Mouse (Mus musculus) intestine, embryonic 16.5 days (tissue): ENCODE measurements around the gene Itgb5. TPM values are rescaled to one million over a fixed set of nuclear protein-coding genes. Genes with fewer than 3 reads are reported as not detected.
A peak's percentile ranks its signal among the peaks of the same experiment; 100 is the strongest.

Experiments used
- ATAC-seq: fragments of 200-750 bp; cut with Nextera tagmentation; 2 replicates; pipeline ENCODE4 v1.8.0; 2017; ENCODE audit warnings: moderate TSS enrichment, moderate library complexity
- H3K27ac ChIP-seq: fragments of 300-500 bp; sonication (generic); 2 replicates; pipeline ENCODE4 v1.5.1; 2014; ENCODE audit warnings: mild to moderate bottlenecking, low read length
- H3K27me3 ChIP-seq: fragments of 300-500 bp; sonication (generic); replicated peaks from 2 replicates; pipeline ENCODE4 v1.6.1; 2014; ENCODE audit warnings: low read length, control low read depth, mixed read lengths; ENCODE audit not compliant: control insufficient read depth, insufficient read depth
- H3K36me3 ChIP-seq: fragments of 300-500 bp; sonication (generic); 2 replicates; pipeline ENCODE4 v1.6.1; 2014; ENCODE audit warnings: low read length, control low read depth; ENCODE audit not compliant: control insufficient read depth, insufficient read depth
- H3K4me1 ChIP-seq: fragments of 300-500 bp; sonication (generic); 2 replicates; pipeline ENCODE4 v1.6.1; 2014; ENCODE audit warnings: low read length, control low read depth, mixed read lengths; ENCODE audit not compliant: control insufficient read depth, insufficient read depth
- H3K4me2 ChIP-seq: fragments of 300-500 bp; sonication (generic); 2 replicates; pipeline ENCODE4 v1.6.1; 2014; ENCODE audit warnings: low read depth, low read length, control low read depth
- H3K4me3 ChIP-seq: fragments of 300-500 bp; sonication (generic); 2 replicates; pipeline ENCODE4 v1.5.1; 2014; ENCODE audit warnings: mild to moderate bottlenecking, low read length
- H3K9ac ChIP-seq: fragments of 300-500 bp; sonication (generic); 2 replicates; pipeline ENCODE4 v1.6.1; 2014; ENCODE audit warnings: low read depth, low read length
- H3K9me3 ChIP-seq: fragments of 300-500 bp; sonication (generic); 2 replicates; pipeline ENCODE4 v1.6.1; 2016; ENCODE audit warnings: low read length, control low read depth; ENCODE audit not compliant: control insufficient read depth
- WGBS: fragments of 180-500 bp; shearing (Covaris S2); extraction: QIAGEN DNeasy Blood & Tissue Kit; methylation state at CpG from one replicate; pipeline ENCODE4 v1.1.7; 2014; 5-methylcytosine and 5-hydroxymethylcytosine counted together
- polyA plus RNA-seq: library from polyadenylated mRNA; unstranded; fragments of >200 nt; fragmentation: Nextera tagmentation; extraction: Ambion mirVana; gene quantifications from 2 replicates; pipeline ENCODE4 v1.2.1, GENCODE M21; 2015

The Itgb5 gene
- polyA plus RNA-seq, 1 experiment from 2014 or later, result 9.3 TPM

DNA sequence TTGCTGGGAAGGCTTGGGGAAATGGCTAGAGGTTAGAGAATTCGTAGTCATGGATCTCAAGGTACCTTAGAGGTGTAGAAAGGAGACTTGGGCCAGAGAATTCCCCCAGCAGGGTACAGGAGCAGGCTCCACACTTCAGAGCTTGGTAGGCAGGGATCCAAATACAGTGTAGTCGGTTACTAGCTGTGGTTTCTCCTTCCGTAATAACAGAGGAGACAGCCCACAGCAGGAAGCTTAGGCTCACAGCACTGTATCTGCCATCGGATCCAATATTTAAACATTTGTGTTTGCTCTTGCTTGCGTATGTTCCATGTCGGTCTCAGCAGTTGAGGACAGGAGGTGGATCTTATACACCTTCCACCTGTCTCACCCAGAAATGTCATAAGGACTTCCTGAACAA lies 33.6 kb upstream of the Itgb5 start:
- H3K27ac ChIP-seq, result peak overlapping the region; percentile 62
- peak overlapping the region; percentile 40 for H3K4me2 ChIP-seq
- WGBS, result 57% methylated on average over 6 of the region's 6 CpGs
- H3K36me3 ChIP-seq, result no peaks in the 10 kb centered on the region
- ATAC-seq, result no peak
- H3K9me3 ChIP-seq, result no peaks in the 10 kb centered on the region
- H3K9ac ChIP-seq, result peak overlapping the region; percentile 61
- no peaks in the 10 kb centered on the region for H3K27me3 ChIP-seq
- peaks cover 6% of the 10 kb centered on the region; the same call in 1 of the 2 replicates for H3K4me1 ChIP-seq
- peak overlapping the region; percentile 50 for H3K4me3 ChIP-seq

DNA sequence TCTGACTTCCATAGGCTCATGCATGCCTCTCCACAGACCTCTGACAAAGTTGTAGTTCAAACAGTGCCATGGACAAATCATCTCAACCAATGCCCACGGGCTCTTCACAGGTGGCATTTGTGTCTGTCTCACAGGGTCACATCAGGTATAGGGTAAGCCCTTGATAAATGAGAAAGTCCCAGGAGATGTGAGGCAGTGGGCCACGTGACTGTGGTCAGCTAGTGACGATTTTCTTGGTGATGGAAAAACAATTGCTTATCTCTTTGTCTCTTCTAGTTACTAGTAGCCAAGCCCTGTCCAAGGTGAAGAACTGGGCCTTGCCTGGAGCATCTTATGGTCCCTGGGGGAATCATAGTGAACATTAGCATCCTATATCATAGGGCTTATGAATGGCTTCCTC lies 32.7 kb upstream of the Itgb5 start:
- H3K4me1 ChIP-seq, result peaks cover 6% of the 10 kb centered on the region; the same call in 1 of the 2 replicates
- 69% methylated on average over 3 of the region's 3 CpGs for WGBS
- no peaks in the 10 kb centered on the region for H3K27me3 ChIP-seq
- H3K36me3 ChIP-seq, result no peaks in the 10 kb centered on the region
- H3K4me3 ChIP-seq, result peak overlapping the region; percentile 50
- H3K27ac ChIP-seq, result peak overlapping the region; percentile 62
- H3K9me3 ChIP-seq, result no peaks in the 10 kb centered on the region
- no peak for ATAC-seq
- peak overlapping the region; percentile 40 for H3K4me2 ChIP-seq
- peak overlapping the region; percentile 61 for H3K9ac ChIP-seq

- ATAC-seq, result no peak
- WGBS, result 47% methylated on average over 5 of the region's 5 CpGs
These were observed 31.6 kb upstream of the Itgb5 start for GRCm38 (mm10) chr16:33797860-33798259.

GRCm38 (mm10) chr16:33810002-33810401 lies 19.5 kb upstream of the Itgb5 start:
- H3K4me2 ChIP-seq, result no peak overlapping the region
- no peaks in the 10 kb centered on the region for H3K27me3 ChIP-seq
- ATAC-seq, result no peak
- no peak overlapping the region for H3K27ac ChIP-seq
- H3K36me3 ChIP-seq, result no peaks in the 10 kb centered on the region; the same call in 1 of the 2 replicates
- WGBS, result 80% methylated on average over 3 of the region's 3 CpGs
- H3K9me3 ChIP-seq, result no peaks in the 10 kb centered on the region
- H3K9ac ChIP-seq, result no peak overlapping the region
- no peak overlapping the region for H3K4me3 ChIP-seq
- no peaks in the 10 kb centered on the region for H3K4me1 ChIP-seq

More at GRCm38 (mm10) chr16:33797860-33798259, 31.6 kb upstream of the Itgb5 start:
- H3K9ac ChIP-seq, result 0 out of 2 replicates have a peak overlapping the region, but pooled peaks have one; percentile 22
- no peaks in the 10 kb centered on the region for H3K27me3 ChIP-seq
- no peak overlapping the region for H3K27ac ChIP-seq
- peak overlapping the region; percentile 27; the same call in 1 of the 2 replicates for H3K4me3 ChIP-seq
- H3K4me1 ChIP-seq, result no peaks in the 10 kb centered on the region
- H3K36me3 ChIP-seq, result no peaks in the 10 kb centered on the region
- no peaks in the 10 kb centered on the region for H3K9me3 ChIP-seq
- peak overlapping the region; percentile 34; the same call in 1 of the 2 replicates for H3K4me2 ChIP-seq

DNA sequence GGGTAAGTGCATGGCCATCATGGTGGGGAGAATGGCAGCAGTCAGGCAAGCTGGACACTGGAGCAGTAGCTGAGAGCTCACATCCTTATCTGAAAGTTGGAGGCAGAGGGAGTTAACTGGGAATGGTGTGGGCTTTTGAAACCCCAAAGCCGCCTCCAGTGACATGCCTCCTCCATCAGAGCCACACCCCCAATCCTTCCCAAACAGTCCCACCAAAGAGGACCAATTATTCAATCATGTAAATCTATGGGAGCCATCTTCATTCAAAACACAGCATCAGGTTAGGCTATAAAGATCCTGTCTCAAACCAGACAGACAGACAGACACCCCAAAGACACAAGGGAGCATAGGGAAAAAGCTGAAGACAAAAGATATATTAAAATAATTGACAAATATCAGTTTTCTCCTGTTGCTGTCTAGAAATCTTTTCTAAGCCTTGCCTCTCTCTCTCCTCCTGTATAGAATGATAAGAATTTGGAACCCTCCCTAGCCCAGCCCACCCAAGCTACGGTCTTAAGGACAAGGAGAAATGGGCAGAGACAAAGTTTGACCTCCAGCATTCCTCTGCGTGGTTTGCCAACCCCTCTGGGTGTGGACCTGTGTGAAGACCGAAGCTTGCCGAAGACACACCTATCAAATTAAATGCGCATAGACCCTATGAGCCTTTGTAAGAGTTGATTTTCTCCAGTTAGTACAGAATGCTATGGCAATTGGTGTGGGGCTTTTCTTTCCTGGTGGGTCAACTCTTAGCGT lies 10.9 kb upstream of the Itgb5 start:
- no peaks in the 10 kb centered on the region for H3K9me3 ChIP-seq
- H3K4me1 ChIP-seq, result no peaks in the 10 kb centered on the region
- ATAC-seq, result no peak
- H3K4me3 ChIP-seq, result no peak overlapping the region
- H3K36me3 ChIP-seq, result no peaks in the 10 kb centered on the region
- H3K4me2 ChIP-seq, result no peak overlapping the region
- WGBS, result 82% methylated on average over 7 of the region's 7 CpGs
- H3K27me3 ChIP-seq, result no peaks in the 10 kb centered on the region
- H3K9ac ChIP-seq, result no peak overlapping the region
- H3K27ac ChIP-seq, result no peak overlapping the region

DNA sequence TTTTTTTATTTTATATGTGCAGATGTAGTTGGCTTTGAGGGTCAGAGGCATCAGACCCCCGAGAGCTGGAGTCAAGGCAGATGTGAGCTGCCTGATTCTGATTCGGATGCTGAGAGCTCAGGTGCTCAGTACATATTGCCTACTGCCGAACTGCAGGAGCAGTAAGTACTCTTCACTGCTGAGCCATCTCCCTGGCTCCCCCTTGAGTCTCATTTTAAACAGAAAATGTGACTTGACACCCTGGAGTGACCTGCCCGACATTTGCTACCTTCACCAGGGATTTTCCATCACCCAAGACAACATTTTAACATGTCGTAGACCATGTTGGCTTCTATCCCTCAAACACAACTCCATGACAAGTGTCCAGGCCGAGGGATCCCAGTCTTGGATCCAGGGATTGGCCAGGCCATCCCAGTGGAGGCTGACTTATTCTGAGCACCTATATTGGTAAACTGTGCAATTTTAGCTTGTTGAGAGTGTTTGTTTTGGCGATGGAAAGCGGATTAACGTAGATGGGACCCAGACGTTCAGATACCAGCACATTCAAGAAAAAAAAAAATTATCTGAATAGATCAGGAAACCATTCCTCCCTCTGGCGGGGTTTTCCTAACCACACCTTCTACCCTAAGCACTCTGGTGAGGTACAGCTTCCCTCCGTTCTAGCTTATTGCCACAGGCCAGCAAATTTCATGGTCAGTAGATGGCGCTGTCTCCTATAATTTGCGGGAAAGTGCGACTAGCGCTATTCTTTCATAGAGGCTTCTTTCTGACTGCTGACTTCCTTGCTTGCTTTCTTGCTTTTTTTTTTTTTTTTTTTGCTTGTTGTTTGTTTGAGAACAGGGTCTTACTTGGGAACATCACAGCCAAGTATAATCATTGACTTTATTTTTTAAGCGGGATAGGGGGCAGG lies 8.9 kb upstream of the Itgb5 start:
- no peak overlapping the region for H3K4me3 ChIP-seq
- 19% methylated on average over 17 of the region's 17 CpGs for WGBS
- no peak overlapping the region for H3K4me2 ChIP-seq
- no peak overlapping the region for H3K9ac ChIP-seq
- no peaks in the 10 kb centered on the region for H3K4me1 ChIP-seq
- H3K27ac ChIP-seq, result no peak overlapping the region
- ATAC-seq, result peak; percentile 65
- no peaks in the 10 kb centered on the region for H3K9me3 ChIP-seq
- no peaks in the 10 kb centered on the region for H3K27me3 ChIP-seq
- H3K36me3 ChIP-seq, result no peaks in the 10 kb centered on the region

GRCm38 (mm10) chr16:33824603-33825002 lies 4.9 kb upstream of the Itgb5 start:
- 93% methylated on average over 6 of the region's 6 CpGs for WGBS
- no peak for ATAC-seq
- H3K9ac ChIP-seq, result no peak overlapping the region
- H3K4me3 ChIP-seq, result no peak overlapping the region
- no peak overlapping the region for H3K4me2 ChIP-seq
- no peaks in the 10 kb centered on the region for H3K36me3 ChIP-seq
- H3K4me1 ChIP-seq, result no peaks in the 10 kb centered on the region
- no peaks in the 10 kb centered on the region for H3K9me3 ChIP-seq
- H3K27me3 ChIP-seq, result no peaks in the 10 kb centered on the region
- no peak overlapping the region for H3K27ac ChIP-seq

DNA sequence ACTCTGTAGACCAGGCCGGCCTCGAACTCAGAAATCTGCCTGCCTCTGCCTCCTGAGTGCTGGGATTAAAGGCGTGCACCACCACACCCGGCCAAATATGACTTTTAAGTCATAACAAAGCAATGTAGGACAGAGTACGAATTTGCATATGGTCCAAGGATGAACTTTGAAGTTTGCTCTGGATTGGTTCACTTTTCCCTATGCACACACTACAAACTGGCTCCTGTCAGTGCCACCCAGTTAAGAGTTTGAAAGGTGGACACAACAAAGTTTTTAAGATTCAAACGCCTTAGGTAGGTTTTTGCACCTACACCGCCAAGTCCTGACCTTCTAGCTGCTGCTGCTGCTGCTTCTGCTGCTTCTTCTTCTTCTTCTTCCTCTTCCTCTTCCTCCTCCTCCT lies 969 bp upstream of the Itgb5 start:
- no peak overlapping the region for H3K9ac ChIP-seq
- WGBS, result 82% methylated on average over 7 of the region's 7 CpGs
- ATAC-seq, result no peak
- H3K27ac ChIP-seq, result no peak overlapping the region
- no peaks in the 10 kb centered on the region for H3K36me3 ChIP-seq
- peaks cover 15% of the 10 kb centered on the region for H3K4me1 ChIP-seq
- H3K4me3 ChIP-seq, result no peak overlapping the region
- H3K9me3 ChIP-seq, result no peaks in the 10 kb centered on the region
- no peak overlapping the region for H3K4me2 ChIP-seq
- H3K27me3 ChIP-seq, result no peaks in the 10 kb centered on the region

GRCm38 (mm10) chr16:33829842-33830511 lies 512 bp downstream of the Itgb5 start:
- WGBS, result under 1% methylated on average over 72 of the region's 76 CpGs
- peaks cover 25% of the 10 kb centered on the region for H3K4me1 ChIP-seq
- peak overlapping the region; percentile 69 for H3K4me2 ChIP-seq
- H3K4me3 ChIP-seq, result peak overlapping the region; percentile 92
- H3K27me3 ChIP-seq, result no peaks in the 10 kb centered on the region
- no peaks in the 10 kb centered on the region for H3K9me3 ChIP-seq
- peak overlapping the region; percentile 87 for H3K27ac ChIP-seq
- peak; percentile 75 for ATAC-seq
- H3K36me3 ChIP-seq, result no peaks in the 10 kb centered on the region
- H3K9ac ChIP-seq, result peak overlapping the region; percentile 87
